Mouse (Mus musculus): ENCODE data around the gene Selenom.

Gene Selenom

DNA sequence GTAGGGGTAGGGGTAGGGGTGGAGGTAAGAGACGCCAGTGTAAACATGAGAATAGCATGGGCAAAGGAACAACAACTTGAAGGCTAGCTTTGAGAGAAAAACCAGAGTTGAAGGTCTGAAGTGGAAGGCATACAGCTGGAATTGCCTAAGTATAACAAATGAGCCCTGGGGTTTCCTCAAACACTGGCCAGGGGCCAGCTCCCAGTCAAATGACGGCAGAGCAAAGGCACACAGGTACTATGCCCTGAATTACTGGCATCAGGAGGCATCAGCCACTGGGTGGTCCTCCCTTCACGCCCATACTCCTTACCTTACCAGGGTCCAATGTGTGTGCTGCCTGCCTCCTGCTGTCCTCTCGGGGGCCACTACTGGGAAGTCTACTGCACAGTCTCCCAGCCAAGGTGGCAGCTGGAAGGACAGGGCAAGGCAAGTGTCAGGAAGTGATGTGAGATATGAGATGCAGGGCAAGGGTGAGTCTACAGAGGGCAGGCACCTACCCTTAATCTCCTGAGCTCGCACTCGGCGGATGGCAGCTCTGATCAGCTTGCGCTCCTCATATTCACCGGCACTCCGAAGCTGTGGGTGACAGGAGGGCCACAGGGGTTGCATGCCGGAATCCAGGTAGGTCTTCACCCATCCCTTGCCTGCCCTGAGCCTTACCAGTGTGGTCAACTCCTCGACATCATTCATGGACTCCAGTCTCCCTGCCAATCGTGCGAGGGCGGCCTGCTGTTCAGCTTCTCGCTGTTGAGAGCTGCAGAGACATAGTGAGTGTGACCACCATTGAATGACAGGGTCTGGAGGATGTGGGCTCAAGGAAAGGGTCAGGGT lies 17.8 kb downstream of the Selenom start:
- peak; percentile 10 for DNase-seq

GRCm38 (mm10) chr11:3533406-3533932 lies 19.0 kb downstream of the Selenom start:
- peak; percentile 15 for DNase-seq

- DNase-seq: no peak
Measured at GRCm38 (mm10) chr11:3534956-3535355, 20.5 kb downstream of the Selenom start.

GRCm38 (mm10) chr11:3535406-3535986 lies 21.0 kb downstream of the Selenom start:
- DNase-seq: peak; percentile 94

GRCm38 (mm10) chr11:3536082-3536481 lies 21.6 kb downstream of the Selenom start:
- DNase-seq: no peak

DNA sequence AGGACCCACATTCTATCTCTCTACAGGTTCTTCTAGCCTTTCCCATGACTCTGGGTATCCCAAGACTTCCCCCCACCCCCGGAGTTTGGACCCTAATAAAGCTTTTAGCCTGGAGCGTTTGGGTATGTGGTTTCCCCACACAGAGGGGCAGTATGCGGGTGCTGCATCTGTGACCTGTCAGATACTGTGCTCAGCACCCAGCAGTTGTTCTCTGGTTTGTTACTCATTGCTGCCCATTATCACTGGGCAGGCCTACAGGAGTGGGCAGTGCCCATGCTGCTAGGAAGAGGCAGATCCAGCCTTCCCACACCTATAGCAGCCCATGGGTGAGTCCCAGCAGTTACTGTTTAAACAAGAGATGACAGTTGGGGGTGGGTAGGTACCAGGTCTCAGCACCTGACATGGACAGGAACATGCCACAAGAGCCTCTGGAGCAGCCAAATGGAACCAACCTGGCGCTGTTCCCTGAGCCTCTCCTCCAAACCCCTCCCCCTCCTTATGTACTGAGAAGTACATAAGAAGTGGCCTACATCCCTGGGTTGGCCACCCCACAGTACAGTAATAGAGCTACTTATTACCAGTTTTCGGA lies 22.4 kb downstream of the Selenom start:
- peak; percentile 21 for DNase-seq

GRCm38 (mm10) chr11:3537711-3538110 lies 23.2 kb downstream of the Selenom start:
- peak; percentile 9 for DNase-seq

- DNase-seq: peak; percentile 11
Measured at GRCm38 (mm10) chr11:3538341-3538740, 23.9 kb downstream of the Selenom start.

- peak; percentile 87 for DNase-seq
Measured at GRCm38 (mm10) chr11:3539111-3539825, 24.8 kb downstream of the Selenom start.

DNA sequence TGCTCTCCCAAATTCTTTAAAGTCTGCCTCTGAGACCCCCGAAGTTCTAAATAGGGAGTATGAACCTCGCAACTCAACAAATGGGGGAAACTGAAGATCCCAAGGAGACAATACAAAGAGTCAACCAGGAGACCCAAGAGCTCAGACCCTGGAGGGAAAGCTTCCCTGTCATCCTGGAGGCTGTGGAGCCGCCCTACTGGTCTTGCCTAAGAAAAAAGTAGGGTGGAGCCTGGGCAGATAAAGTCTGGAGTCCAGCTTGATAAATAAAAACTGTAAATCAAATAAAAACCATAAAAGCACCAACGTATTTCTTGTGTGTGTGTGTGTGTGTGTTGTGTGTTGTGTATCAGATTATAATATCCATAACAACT lies 25.3 kb downstream of the Selenom start:
- DNase-seq: no peak

GRCm38 (mm10) chr11:3540451-3541085 lies 26.1 kb downstream of the Selenom start, which contains the start of gene Smtn:
Smtn (minus strand) TSS chr11:3540612.
- DNase-seq: peak; percentile 10

DNA sequence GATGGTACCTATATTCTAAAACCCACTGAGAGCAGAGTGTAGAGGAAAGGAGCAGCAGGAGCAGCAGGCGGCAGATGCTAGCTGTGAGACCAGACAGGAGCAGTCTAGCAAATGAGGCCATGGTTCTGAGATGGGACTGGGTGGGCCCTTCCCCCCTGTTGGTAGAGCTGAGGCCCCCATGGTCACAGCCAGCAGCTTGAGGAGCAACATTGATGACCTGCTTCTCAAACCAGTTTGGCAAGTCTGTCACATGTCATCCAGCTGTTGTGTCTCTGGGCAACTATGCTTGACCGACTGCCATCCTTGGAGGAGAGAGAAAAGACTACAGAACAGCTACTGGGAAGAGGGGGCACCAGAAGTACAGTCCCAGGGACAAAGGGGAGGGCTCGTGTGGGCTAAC lies 27.4 kb downstream of the Selenom start:
- DNase-seq: no peak

- no peak for DNase-seq
Measured at GRCm38 (mm10) chr11:3543001-3543400, 28.5 kb downstream of the Selenom start.

GRCm38 (mm10) chr11:3544409-3544808 lies 29.9 kb downstream of the Selenom start:
- DNase-seq: no peak

- no peak for DNase-seq
Measured at GRCm38 (mm10) chr11:3545531-3546241, 31.2 kb downstream of the Selenom start.

DNA sequence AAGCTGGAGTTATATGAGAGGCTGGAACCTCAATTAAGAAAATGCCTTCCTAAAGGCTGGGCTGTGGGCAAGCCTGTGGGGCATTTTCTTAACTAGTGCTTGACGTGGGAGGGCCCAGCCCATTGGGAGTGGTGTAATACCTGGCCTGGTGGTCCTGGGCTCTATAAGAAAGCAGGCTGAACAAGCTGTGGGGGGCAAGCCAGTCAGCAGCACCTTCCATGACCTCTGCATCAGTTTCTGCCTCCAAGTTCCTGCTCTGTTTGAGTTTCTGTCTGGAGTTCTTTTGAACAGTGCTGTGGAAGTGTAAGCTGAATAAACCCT lies 31.7 kb downstream of the Selenom start:
- no peak for DNase-seq

DNA sequence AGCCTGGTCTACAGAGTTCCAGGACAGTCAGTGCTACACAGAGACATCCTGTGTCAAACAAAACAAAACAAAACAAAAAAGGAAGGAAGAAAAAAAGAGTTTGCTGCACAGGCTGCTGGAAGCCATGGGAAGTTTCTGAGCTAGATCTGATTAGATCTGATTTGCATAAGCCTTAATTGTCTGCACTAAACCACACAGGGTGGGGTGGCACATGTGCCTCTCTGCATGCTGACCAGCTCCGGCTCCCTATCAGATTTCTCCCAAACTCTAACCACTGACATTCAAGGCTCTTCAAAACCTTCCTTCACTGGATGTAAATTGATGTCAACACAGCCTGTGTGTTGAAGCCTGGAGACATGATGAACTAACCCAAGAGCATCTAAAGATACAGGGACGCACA lies 32.6 kb downstream of the Selenom start:
- no peak for DNase-seq

- DNase-seq: no peak
Measured at GRCm38 (mm10) chr11:3547969-3548368, 33.5 kb downstream of the Selenom start.

- DNase-seq: no peak
Measured at GRCm38 (mm10) chr11:3548564-3549295, 34.2 kb downstream of the Selenom start.

- no peak for DNase-seq
Measured at GRCm38 (mm10) chr11:3549791-3550190, 35.3 kb downstream of the Selenom start.

DNA sequence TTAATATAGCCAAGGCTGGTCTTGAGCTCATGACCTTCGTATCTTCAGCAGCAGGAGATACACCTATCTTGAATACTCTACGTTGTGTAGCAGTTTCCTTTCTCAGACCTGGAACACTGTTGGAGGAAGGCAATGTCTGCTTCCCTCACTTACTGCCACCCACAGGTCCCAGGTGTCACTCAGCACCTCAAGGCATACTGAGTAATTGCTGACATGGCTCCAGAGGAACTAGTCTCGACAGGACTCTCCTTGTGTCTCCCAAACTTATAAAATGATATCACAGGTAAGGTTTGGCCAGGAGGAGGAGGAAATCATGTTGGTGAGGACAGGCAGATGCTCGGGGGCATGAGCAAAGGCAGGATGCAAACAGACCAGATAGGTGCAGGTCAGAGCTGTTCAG lies 40.5 kb downstream of the Selenom start:
- no peak for DNase-seq

Data from cerebellum, adult 8-10 months (tissue).